Mouse (Mus musculus): ENCODE data around the gene Hoxb8. TPM values are rescaled to one million over a fixed set of nuclear protein-coding genes. Genes with fewer than 3 reads are reported as not detected.

Gene Hoxb8
- polyA plus RNA-seq (2012; rRNA removed) = 11.8 and 19.7 TPM in 2 replicates

GRCm38 (mm10) chr11:96281855-96282570, at the start of gene Hoxb8:
Gene Hoxb8 (plus strand): TSS chr11:96281905.

DNA sequence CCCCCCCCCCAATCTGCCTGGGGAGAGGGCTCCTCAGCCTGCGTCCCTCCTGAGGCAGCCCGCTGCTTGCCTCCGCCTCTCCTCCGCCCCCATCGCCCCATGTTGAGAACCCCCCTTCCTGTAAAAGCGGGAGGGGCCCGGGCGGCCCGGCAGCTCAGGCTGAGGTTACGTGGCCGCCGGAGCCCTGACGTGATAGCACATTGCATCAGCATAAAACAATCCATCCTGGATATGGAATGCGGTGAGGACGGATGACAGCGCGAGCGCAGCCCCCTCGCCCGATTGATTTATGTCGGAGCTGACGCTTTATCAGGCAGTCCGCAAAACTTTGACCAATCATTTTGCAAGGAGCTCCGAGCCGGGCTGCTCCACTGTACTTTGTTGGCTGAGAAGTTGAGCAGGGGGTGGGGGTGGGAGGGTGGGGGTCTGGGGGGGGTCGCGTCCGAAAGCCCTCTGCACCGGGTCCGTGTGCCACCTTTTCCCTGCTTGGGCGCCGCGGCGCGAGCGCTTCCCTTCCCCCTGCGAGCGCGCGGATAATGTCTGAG, 10.6 kb upstream of the Hoxb8 start, which contains the start of gene Hoxb9:
Gene Hoxb9 (plus strand): TSS at position 462 of the 545 bp plus-strand sequence.

GRCm38 (mm10) chr11:96285771-96286738, 4.3 kb downstream of the Hoxb8 start, which contains the start of gene Hoxb7:
Gene Hoxb7 (plus strand): TSS chr11:96286623.

DNA sequence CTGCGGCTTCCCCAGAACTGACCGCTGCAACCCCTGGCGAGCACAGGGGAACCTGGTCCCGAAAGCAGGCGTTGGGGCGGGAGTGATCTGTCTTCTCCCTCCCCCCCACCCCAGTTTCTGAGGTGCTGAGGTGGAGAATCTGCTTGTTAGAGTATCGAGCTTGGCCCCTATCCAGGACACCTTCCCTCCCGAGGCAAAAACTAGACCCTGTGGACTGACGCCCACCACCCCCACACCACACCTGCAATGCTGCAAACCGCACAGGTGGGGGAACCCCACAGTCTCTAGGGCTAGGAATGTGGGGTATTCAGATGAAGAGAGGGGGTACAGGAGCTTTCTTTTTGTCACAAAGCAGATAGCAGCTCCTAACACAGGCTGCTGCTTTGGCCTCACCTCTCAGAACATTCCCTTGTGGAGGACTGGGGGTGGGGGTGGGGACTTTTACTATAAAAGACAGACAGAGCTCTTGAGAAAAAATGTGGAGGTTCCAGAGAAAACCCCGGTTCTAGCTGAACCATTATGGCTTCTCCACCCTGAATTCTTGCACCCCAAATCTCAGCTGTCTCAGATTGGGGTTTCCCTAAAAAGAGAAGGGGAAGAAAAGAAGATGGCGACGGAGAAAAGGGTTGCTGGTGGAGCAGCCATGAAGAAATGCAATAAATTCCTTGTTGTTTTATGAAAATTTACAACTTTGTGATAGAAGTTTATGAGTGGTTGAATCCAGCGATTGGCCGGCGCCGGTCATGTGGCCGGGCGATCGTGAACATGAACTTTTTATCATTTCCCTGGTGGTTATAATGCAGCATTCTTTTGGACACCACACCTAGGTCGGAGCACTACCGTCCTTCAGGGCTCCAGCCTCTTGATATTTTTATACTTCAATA, 10.2 kb downstream of the Hoxb8 start, which contains the start of gene Hoxb6:
Gene Hoxb6 (plus strand): TSS at position 796 of the 884 bp plus-strand sequence.

DNA sequence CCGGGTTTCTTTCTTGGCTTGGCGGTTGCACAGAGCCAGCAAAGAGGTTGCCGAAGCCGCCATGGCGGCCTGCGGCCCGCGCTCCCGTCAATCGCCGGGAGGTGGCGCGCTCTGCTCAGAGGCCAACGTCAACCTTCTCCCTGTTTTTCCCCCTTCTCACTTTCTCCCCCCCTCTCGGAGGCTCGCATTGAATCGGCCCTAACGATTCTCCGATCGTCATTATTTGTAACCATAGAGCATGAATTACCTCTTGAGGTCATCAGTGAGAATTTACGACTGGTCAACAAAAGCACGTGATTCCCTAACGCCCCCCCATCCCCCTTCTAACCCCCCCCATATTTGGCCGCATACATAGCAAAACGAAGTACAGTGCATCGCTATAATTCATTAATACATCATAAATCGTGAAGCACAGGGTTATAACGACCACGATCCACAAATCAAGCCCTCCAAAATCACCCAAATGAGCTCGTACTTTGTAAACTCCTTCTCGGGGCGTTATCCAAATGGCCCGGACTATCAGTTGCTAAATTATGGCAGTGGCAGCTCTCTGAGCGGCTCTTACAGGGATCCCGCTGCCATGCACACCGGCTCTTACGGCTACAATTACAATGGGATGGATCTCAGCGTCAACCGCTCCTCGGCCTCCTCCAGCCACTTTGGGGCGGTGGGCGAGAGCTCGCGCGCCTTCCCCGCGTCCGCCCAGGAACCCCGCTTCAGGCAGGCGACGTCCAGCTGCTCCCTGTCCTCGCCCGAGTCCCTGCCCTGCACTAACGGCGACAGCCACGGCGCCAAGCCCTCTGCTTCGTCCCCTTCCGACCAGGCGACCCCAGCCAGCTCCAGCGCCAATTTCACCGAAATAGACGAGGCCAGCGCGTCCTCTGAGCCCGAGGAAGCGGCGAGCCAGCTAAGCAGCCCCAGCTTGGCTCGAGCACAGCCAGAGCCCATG, 21.7 kb downstream of the Hoxb8 start, which contains the start of gene Hoxb5:
Gene Hoxb5 (plus strand): TSS at position 186 of the 949 bp plus-strand sequence.

DNA sequence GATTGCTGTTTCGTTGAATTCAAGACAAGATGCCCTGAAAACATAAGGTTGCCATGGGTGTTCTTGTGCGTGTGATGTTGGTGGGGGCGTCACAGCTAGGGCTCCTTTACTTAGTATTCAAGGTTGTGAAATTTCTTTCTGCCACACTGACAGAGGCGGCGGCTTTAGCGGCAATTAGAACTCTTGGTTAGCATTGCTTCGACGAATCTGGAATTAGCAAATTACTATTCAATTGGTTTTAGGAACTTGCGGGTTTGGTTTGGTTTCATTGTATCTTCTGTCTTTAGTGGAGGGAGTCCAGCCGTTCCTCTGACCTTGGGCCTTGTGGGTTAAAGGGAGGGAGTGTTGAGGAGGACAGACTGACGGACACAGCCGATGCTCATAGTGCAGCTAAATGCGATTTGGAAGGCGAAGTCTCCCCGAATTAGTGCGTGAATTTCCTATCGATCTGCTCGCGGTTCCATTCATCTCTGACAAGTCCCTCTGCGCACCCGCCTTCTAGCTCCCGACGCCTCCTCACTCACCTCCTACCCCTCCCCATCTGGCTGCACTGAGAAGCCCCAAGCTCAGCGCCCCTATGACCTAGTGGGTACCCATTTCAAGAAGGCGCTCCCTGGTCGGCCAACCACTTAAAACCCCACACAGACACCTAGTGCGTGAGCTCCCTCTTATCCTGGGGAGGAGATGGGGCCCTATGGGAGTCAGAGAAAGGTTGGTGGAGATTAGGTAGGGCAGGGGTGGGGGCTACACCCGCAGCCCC, 36.1 kb downstream of the Hoxb8 start, which contains the start of gene Hoxb4:
Gene Hoxb4 (plus strand): TSS at position 660 of the 760 bp plus-strand sequence.

GRCm38 (mm10) chr11:96323154-96323553, 41.4 kb downstream of the Hoxb8 start, which contains the start of gene Hoxb3:
Gene Hoxb3 (plus strand): TSS chr11:96323326.

Other genes with a start within 250 kb of the Hoxb8 start
- gene Snf8, start 247.0 kb upstream of the Hoxb8 start, polyA plus RNA-seq (2012; rRNA removed) = 28.8 and 29.8 TPM in 2 replicates
- 28.7 and 38.5 TPM in 2 replicates for gene Ube2z, start 216.5 kb upstream of the Hoxb8 start, polyA plus RNA-seq (2012; rRNA removed)
- 979 and 1,333 TPM in 2 replicates for gene Atp5g1, start 206.2 kb upstream of the Hoxb8 start, polyA plus RNA-seq (2012; rRNA removed)
- 0.08 and 0.10 TPM in 2 replicates for gene Calcoco2, start 169.9 kb upstream of the Hoxb8 start, polyA plus RNA-seq (2012; rRNA removed)
- gene Ttll6, start 148.1 kb upstream of the Hoxb8 start, polyA plus RNA-seq (2012; rRNA removed) = 18.0 and 18.6 TPM in 2 replicates
- gene Hoxb13, start 87.6 kb upstream of the Hoxb8 start, polyA plus RNA-seq (2012; rRNA removed) = 333 and 381 TPM in 2 replicates
- gene Hoxb9, start 10.4 kb upstream of the Hoxb8 start, polyA plus RNA-seq (2012; rRNA removed) = 24.5 and 27.1 TPM in 2 replicates
- gene Hoxb7, start 4.7 kb downstream of the Hoxb8 start, polyA plus RNA-seq (2012; rRNA removed) = 2.3 and 5.4 TPM in 2 replicates
- gene Hoxb6, start 10.6 kb downstream of the Hoxb8 start, polyA plus RNA-seq (2012; rRNA removed) = 14.8 and 33.5 TPM in 2 replicates
- gene Hoxb5, start 21.4 kb downstream of the Hoxb8 start, polyA plus RNA-seq (2012; rRNA removed) = 8.1 and 12.3 TPM in 2 replicates
- 2.3 and 6.0 TPM in 2 replicates for gene Hoxb4, start 36.4 kb downstream of the Hoxb8 start, polyA plus RNA-seq (2012; rRNA removed)
- gene Hoxb3, start 41.4 kb downstream of the Hoxb8 start, polyA plus RNA-seq (2012; rRNA removed) = 9.7 and 16.5 TPM in 2 replicates
- gene Hoxb2, start 68.6 kb downstream of the Hoxb8 start, polyA plus RNA-seq (2012; rRNA removed) = 7.3 and 9.6 TPM in 2 replicates
- not detected in 2 replicates for gene Hoxb1, start 83.8 kb downstream of the Hoxb8 start, polyA plus RNA-seq (2012; rRNA removed)
- gene Skap1, start 182.7 kb downstream of the Hoxb8 start, polyA plus RNA-seq (2012; rRNA removed) = 1.1 and 1.4 TPM in 2 replicates

Measured in colon, adult 2 months (tissue).